Mouse (Mus musculus) heart, postnatal 25 days (tissue): Measurements from ENCODE around the gene Bag5. TPM values are rescaled to one million over a fixed set of nuclear protein-coding genes. Genes with fewer than 3 reads are reported as not detected.

Experiments used
- DNase-seq: peaks from one replicate; pipeline ENCODE4 v3.0.0; 2022; ENCODE audit warnings: low spot score
- intact Hi-C: fragments of 180-260 bp; cut with DNase I; formaldehyde crosslinking; loops from one replicate; pipeline ENCODE4 v1.15.1; 2025
- total RNA-seq, 2 experiments: library from RNA; stranded (reverse); gene quantifications; 2 replicates each; pipeline ENCODE4 v1.2.3; 2021

The Bag5 gene
- total RNA-seq, 2 experiments from 2014 or later, result 19.4 to 21.2 TPM

DNA sequence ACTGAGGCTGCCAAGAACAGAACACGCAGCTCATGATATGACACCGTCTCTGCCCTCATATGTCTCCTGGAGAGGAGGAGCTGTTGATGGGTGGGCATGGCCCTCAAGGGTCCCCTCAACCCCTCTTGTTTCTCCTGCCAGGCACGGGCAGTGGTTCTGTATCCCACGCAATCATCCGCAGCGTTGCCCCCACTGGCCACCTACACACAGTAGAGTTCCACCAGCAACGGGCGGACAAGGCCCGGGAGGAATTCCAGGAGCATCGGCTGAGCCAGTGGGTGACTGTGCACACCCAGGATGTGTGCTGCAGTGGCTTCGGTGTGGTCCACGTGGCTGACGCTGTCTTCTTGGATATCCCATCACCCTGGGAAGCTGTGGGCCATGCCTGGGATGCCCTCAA, 32.4 kb downstream of the Bag5 start:
- intact Hi-C loops, result no loop called here
- DNase-seq, result no peak

DNA sequence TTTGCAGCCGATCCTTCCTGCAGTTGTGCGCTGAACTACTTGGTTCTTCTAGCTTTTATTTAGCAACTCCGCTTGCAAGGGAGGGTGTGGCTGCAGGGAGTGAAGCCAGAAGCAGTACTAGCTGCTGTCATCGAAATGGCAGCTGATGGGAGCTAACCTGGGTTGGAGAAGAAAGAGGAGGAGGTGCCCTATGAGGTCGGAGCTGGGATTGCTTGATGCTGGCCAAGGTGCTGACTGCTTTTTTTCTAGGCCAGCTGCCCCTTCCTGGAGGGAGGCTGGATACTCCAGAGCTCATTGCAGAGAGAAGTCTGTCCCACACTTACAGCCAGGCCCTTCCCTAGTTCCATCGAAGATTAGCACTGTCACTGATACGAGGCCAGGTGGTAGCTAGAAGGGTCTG, 34.1 kb downstream of the Bag5 start:
- intact Hi-C loops, result no loop called here
- no peak for DNase-seq

DNA sequence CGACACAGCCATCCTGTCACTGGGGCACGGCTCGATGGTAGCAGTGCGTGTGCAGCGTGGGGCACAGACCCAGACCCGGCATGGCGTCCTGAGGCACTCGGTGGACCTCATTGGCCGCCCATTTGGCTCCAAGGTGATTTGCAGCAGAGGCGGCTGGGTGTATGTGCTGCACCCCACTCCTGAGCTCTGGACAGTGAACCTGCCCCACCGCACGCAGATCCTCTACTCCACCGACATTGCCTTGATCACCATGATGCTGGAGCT, 34.5 kb downstream of the Bag5 start:
- DNase-seq, result no peak
- intact Hi-C loops, result no loop called here

DNA sequence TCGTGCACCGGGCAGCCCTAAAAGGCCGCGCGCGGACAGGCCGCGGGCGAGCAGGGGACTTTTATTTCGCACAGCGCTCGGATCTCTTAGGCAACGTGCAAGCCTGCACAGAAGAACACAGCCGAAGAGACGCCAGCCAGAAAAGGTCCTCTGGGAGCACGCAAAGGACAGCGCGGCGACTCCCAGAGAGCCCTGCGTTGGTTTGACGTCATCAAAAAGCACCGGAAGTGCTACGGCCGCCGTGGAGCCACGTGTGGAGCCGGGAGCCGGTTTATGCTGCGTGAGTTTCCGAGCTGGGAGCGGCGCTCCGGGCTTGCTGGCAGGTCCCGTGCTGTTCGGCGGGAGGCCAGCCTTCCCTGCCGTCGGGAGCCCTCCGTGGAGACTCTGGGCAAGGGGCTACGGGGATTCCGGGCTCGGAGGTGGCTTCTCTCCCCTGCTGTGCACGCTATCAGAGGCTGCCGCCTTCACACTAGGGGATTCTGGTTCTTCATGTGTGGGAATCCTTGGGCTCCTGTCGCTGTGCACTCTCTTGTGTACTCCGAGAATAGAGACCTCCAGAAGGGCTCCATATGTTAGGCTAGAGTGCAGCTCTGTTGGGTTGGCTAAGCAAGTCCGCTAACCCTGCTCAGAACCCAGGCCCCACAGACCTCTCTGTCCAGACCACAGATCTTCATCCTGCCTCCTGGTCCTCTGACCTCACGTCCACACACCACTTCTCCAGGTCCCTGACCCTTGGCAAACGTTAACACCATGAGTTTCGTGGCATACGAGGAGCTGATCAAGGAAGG, 35.0 kb downstream of the Bag5 start, which contains the start of gene Trmt61a:
Gene Trmt61a (plus strand): TSS at position 224 of the 788 bp plus-strand sequence.
- intact Hi-C loops, result no loop called here
- peak; percentile 81 for DNase-seq

DNA sequence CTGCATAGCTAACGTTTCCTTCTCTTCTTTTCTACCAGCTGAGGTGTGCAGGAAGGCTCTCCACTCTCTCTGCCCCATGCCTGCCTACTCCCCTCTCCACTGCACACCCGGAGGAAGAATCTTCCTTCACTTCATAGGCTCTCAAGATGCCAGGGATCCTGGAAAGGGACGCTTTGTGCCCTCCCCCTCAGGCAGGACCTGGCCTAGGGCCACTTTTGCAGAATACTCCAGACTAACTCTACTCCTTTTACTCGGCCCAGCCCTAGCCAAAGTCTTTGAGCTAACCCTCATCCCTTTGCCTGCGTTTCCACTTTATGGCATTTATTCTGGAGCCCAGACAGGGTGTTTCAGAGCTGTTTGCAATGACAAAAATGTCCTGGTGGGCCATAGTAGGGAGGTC, 35.6 kb downstream of the Bag5 start:
- DNase-seq, result no peak
- intact Hi-C loops, result no loop called here

DNA sequence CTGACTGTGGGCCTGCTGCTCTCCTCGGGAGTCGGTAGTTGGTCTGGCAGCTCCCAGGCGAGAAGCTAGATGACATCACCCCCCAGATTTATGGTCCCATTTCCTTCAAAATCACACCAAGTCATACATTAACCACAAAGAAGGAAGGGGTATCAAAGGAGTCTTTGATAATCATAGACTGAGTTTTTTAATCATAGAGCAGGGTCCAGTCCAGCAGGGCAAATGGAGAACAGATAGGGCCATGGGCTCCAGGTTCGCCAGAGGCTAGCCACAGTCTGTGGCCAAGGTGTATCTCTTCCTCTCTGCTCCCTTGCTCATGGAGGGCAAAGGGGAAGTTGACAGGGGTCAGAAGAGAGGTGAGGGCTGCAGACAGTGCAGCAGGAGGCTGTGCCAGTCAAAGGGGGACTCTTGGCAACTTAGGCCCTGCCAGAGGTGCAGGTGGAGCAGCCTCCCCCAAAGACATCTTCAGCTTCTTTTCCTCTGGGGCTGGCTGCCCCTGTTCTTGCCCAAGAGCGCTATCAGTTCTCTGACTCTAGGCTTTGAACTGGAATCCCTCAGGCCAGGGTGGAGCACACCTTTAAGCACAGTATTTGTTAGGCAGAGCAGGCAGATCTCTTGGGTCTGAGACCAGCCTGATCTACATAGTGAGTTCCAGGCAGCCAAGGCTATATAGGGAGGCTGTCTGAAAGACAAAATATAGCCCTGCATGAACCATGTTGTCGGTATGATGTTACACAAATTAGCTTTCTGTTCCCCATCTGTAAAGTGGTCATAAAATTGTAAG, 37.1 kb downstream of the Bag5 start:
- no peak for DNase-seq
- intact Hi-C loops, result no loop called here

DNA sequence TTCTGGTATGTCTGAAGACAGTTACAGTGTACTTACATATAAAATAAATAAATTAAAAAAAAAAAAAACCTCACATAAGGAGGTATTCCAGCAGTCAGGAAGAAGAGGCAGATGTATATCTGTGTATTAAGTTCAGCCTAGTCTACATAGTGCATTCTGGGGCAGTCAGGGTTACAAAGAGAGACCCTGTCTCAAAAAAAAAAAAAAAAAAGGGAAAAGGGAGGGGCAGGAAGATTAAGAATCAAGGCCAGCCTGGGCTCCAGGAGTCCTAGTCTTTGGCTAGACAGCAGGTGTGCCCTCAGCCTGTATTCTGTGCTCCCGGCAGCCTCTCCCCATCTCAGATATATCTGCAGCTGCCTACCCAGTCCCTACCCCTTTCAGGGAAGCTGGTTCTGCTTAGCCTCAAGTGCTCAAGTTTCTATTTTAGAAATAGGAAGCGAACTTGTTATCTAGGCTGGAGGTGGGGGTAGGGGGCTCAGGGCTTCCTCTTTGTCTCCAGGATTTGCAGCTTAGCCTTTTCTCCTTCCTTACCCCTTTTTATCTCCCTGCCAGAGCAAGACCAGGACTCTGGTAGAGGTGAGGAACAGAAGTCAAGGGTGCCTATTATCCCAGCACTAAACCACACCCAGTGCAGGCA, 38.1 kb downstream of the Bag5 start:
- intact Hi-C loops, result no loop called here
- no peak for DNase-seq

DNA sequence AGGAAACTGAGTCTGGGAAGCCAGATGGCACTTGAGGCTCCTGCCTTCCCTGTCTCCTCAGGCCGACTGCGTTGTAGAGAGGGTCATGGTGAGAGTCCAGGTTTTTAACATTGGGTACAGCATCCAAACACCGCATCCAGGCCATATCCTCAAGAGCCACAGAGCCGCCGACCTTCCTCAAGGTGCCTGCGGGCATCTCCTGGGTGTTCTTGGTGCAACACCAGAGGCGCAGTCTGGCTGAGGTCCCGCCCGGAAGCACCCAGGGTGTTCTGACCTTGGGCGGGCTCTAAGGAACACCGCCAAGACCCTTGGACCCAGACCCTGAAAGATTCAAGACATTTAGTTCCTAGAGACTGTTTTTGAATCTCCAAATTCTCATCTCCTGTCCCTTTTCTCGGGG, 40.5 kb downstream of the Bag5 start:
- intact Hi-C loops, result no loop called here
- DNase-seq, result no peak

DNA sequence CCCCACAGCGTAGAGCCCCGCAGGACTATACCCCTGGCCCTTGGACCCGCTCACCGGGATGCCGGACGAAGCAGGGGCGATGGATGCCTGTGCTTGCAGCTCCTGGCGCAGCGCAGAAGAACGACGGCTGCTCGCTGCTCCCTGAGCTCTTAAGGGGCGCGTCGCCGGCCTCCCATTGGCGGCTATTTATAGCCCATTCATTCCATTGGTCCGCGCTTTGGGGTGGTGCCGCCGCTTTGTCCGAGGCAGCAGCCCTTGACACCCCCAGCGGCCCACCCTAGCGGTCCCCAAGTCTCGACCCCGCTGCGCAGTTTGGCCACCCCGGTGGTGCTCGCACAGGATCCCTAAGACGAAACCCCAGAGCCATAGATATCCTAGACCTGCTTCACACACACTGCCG, 40.9 kb downstream of the Bag5 start, which contains the start of gene Ckb:
Gene Ckb (minus strand): TSS at position 163 of the 400 bp plus-strand sequence.
- intact Hi-C loops, result no loop called here
- DNase-seq, result peak; percentile 80

DNA sequence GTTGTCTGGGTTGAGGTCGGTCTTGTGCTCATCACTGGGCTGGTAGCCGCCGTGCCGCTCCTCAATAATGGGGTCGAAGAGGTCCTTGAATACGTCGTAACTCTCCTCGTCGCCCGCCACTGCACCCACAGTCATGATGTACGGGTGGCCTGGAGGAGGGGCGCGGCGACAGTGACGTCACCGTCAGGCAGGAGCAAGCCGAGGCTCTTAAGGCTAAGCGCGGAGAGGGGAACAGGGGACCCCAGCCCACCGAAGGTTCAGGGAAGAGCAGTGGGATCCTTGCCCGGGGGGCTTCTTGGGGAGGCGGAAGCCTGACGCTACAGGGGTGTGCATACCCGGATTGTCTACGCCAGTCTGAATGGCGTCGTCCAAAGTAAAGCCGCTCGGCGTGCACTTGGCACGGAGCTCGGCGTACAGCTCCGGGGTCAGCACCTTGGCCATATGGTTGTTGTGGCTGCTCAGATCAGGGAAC, 41.6 kb downstream of the Bag5 start:
- intact Hi-C loops, result no loop called here
- peak; percentile 39 for DNase-seq

DNA sequence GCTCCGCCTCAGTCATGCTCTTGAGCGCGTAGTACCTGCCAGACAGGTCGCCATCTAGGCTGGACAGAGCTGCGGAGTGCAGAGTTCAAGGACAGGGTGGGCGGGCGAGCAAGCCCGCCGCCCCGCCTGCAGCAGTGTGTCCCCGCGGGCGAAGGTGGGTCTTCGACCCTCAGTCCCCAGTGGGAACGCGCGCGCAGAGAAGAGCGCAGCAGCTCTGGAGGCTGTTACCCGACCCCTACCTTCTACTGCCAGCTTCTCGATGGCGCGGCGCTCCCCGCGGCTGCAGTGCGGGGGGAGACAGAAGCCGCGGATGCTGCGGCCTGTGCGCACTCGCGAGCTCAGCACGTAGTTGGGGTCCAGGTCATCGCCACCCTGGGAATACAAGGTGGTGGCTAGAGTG, 42.1 kb downstream of the Bag5 start:
- no peak for DNase-seq
- intact Hi-C loops, result no loop called here

DNA sequence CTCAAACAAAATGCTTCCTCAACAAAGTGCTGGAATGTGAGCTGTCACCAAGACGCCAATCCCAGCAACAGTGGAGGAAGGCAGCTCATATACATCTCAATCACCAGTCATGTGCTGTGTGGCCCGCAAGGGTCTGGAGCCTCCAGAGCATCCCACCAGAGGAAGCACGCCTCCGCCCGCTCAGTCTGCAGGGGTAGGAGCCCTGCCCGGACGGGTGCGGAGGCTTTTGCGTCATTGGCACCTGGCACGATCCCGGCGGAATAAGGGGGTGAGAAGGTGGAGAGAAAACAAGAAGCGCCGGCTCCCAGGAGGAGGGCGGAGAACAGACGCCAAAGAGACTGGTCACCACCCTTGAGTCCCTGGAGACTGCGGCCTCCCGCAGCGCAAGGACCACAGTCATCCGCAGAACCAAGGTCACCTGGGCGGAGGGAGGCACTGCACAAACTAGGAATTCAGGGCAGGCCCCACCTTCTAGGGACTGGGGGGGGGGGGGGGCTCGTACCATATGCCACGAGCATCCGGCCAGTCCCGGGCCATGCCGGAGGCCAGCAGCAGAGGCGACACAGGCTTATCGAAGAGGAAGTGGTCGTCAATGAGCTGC, 42.6 kb downstream of the Bag5 start:
- peak; percentile 19 for DNase-seq
- intact Hi-C loops, result no loop called here

DNA sequence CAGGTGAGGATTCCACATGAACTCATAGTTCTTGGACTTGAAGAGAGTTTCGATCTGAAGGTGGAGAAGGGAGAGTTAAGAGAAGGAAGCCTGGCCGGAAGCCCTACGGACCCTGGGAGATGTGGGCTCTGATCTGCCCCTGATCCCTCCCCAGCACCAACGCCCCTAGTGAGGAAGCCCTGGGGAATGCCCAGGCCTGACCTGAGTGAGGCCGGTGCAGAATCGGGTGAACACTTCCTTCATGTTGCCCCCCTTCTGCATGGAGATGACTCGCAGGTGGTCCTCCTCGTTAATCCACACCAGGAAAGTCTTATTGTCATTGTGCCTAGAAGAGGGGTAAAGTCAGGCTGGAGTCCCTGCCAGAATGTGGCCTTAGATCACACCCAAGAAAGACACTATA, 43.1 kb downstream of the Bag5 start:
- DNase-seq, result no peak
- intact Hi-C loops, result loop anchor here (5.0 kb wide), 1 partner anchor 292 kb away; no protein-coding TSS in a partner anchor

DNA sequence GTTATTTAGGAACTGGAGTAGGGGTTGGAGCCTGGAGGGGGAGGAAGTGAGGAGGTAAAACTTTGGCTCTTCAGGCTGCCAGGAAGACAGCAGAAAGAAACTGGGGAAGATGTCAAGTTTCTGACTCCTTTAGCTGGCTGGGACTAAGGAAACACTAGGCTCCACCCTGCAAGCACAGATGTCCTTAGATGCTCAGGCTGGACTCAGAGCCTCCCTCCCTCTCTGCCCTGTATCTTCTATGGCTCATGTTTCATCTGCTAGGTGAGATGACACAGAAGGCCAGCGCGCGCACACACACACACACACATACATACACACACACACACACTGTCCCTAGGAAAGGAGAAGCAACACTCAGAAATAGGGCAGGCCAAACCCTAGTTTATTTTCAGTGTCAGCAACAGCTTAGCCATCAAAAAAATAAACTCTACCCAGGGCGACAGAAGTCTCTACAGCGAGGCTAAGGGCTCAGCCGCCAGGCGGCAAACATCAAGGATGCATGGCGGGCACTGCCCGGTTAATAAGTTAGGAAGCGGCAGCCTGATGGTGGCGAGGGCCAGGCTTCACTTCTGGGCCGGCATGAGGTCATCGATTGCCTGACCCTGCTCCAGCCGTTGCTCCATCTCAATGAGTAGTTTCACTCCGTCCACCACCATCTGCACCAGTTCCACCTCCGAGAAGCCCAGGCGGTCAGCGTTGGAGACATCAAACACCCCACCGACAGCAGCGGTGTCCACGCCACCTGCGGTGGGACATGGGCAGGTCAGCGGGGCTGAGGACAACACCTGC, 43.9 kb downstream of the Bag5 start:
- intact Hi-C loops, result loop anchor here (1.0 to 5.0 kb wide), 3 partner anchors 27 to 293 kb away; no protein-coding TSS in a partner anchor
- peak; percentile 46 for DNase-seq

DNA sequence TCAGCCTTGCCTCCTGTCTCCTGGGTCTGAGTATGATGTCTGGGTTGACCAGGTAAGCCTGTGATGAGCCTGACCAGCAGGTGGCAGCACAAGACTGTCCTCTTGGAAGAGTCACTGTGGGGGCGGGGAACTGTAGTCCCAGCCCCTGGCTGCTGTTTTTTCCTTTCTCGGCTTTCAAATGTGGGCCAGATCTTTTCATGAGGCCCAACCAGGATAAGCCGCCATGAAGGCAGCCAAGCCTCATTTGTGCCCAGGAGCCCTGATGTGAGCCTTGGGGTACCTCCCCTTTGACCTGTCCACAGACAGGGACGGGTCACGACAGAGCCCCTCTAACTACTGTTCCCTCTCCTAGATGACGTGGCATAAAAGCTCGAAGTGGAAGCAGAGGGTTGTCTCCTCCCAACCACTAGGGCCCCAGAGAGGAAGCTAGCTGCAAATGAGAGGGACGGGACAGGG, 44.6 kb downstream of the Bag5 start:
- intact Hi-C loops, result loop anchor here (1.0 to 5.0 kb wide), 3 partner anchors 28 to 294 kb away; no protein-coding TSS in a partner anchor
- DNase-seq, result peak; percentile 86

DNA sequence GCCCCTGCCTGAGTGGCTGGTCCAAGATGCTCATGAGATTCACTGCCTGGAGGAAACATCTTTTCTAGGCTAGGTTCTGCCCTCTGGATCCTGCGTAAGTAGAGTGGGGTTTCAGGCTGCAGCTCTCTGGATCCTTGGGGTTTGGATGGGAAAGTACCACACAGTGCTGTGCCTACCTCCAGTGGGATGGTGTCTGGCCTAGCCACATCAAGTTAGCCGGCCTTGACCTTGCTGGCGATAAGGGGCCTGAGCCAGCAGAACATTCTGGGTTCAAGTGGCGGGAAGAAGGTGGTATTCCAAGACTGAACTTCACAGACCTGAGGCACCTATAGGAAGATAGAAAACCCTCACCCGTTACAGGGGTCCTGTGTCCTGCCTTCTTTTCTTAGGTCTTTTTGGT, 45.6 kb downstream of the Bag5 start:
- intact Hi-C loops, result loop anchor here (5.0 kb wide), 1 partner anchor 295 kb away; no protein-coding TSS in a partner anchor

DNA sequence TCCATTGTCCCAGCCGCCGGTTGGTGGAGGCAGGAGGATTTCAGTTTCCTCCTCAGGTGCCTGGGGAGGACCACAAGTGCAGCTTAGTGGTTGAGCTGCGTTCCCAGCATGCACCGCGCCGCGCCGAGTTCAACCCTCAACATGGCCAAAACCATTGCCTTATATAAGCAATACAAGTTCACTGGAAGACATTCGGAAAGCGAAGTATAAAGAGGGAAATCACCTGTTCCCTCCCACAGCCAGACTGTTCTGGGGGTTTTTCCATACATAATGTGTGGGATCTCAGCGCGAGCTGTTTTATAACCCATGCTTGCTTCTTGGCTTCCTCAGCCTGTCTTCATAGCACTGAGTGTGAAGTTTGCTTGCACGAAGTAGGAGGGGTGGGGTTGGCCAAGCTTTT, 46.7 kb downstream of the Bag5 start:
- no peak for DNase-seq
- intact Hi-C loops, result loop anchor here (5.0 kb wide), 1 partner anchor 296 kb away; no protein-coding TSS in a partner anchor

More for the DNA sequence above, 45.6 kb downstream of the Bag5 start:
- no peak for DNase-seq

DNA sequence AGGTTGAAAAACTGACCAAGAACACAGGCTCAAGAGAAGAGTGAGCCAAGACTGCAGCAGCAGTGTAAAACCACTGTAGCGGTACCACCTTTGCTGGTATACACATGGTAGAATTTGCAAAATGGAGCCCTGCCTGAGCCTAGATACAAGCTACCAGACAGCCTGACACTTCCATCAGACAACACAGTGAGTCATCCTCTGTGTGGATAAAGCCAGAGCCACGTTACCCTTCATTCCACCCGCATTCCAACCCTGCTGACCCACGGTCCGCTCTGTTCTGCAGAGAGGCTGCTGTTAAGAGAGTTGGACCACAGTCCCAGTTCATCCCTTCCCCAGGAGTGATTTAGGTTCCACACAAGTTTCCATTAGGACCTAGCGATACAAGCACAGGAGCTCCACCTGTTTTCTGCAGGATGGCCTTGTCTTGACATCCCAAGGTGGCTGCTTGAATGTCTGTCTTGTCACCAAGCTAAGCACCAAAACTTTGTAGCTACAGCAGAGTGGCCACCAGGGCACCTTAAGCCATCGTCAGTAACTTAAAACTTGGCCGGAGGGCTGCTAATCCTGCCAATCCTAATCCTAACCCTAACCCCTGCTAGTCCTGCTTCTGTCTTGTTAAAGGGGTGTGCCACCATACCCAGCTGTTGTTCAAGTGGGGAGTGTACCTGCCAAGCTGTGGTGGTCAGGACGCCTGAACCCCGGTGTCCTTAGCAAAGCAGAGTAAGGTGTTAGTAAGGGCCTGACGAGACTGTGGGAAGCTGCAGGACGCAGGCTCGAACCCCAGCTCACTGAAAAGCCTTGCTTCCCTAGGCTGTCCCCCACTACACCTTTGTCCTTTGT, 47.8 kb downstream of the Bag5 start:
- no peak for DNase-seq
- intact Hi-C loops, result loop anchor here (5.0 kb wide), 1 partner anchor 297 kb away; no protein-coding TSS in a partner anchor
